Mouse (Mus musculus): ENCODE measurements around the gene Zbtb25. TPM values are rescaled to one million over a fixed set of nuclear protein-coding genes. Genes with fewer than 3 reads are reported as not detected.

Zbtb25 gene
- total RNA-seq, 2 experiments from 2014 or later = 13.6 to 19.7 TPM

DNA sequence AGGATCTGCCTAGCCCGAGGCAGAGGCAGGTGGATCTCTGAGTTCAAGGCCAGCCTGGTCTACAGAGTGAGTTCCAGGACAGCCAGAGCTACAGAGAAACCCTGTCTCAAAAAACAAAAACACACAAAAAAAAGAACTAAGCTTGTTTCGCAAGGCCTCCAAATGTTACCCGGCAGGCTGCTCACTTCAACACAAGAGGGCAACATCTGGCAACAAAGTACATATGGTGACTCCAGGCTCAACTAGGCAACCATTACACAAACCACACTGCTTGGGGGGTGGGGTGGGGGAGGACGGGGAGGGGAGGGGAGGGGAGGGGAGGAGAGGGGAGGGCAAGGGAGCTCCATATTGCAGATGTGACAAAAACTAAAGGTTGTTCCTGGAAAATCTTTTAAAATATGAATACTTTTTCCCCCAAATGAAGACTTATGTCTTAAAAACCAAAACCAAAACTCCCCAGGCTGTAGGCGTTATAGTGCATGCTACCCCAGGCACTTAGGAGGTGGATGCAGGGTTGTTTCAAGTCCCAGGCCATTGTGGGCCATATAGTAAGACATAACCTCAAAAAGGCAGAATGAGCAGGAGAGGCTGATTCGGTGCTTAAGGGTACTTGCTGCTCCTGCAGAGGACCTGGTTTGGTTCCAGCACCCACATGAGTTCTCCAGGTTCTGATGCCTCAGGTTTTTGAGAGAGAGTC lies 23.5 kb downstream of the Zbtb25 start:
- DNase-seq (ENCODE audit: low spot score in 2 of 2) = no peak

GRCm38 (mm10) chr12:76341080-76341479 lies 28.3 kb downstream of the Zbtb25 start:
- DNase-seq (ENCODE audit: low spot score in 2 of 2) = peak in 1 of 2 experiments; percentile 45

- DNase-seq (ENCODE audit: low spot score in 2 of 2) = no peak
Measured at GRCm38 (mm10) chr12:76336111-76336965, 33.1 kb downstream of the Zbtb25 start.

- DNase-seq (ENCODE audit: low spot score in 2 of 2) = no peak
Measured at GRCm38 (mm10) chr12:76335641-76336040, 33.8 kb downstream of the Zbtb25 start.

DNA sequence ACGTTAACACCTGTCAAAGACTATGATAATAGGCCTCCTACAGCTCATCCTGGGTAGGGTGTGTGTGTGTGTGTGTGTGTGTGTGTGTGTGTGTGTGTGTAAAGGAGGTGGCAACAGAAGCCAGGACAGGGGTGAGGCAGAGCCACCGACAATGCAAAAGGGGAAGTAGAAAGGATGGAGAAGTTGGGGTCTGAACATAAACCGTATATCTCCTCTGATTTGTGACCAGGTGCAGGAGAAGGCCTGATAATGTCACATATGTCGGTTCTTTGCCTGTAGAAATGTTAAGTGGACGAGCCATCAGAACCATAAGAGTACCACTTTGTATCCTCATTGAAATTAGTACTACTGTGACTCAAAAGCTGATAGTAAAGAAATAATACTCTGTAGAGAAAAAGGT lies 35.7 kb downstream of the Zbtb25 start:
- no peak for DNase-seq (ENCODE audit: low spot score in 2 of 2)

GRCm38 (mm10) chr12:76328567-76329354 lies 40.6 kb downstream of the Zbtb25 start:
- no peak for DNase-seq (ENCODE audit: low spot score in 2 of 2)

GRCm38 (mm10) chr12:76326437-76327220 lies 42.8 kb downstream of the Zbtb25 start:
- no peak for DNase-seq (ENCODE audit: low spot score in 2 of 2)

DNA sequence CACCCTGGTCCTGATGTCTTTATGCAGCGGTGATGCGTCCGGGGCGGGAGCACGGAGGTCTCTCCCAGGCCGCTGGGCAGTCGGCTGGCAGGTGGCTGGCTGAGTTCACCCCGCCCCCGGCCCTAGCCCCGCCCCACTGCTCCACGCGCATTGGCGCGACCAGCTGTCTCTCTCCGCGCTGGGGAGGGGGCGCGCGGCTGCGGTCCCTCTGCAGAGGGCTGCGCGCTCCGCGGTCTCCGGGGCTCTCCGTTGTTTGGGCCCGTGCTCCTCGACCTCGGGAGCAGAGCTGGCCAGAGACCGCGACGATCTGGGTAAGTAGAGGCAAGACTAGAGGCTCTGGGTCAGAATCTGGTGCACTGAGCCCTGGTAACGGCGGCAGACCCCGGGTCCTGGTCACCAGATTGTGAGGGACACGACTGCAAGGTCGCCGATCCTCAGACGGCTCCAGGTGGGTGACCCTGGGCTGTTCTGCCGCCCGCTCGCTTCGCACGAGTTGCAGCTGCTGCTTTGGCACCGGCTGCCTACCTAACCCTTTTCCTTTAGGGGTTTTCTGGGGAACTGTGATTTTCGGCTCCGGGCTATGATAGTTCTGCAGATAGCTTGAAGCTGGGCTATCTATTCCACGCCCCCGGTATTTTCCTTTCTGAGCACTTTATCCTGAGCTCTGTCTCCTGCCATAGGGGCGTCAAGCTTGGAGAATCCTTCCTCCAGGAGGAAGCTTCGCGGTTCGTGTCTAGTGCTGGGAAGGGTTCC lies 44.5 kb downstream of the Zbtb25 start, which contains the start of gene Akap5:
Akap5 (plus strand) TSS at position 213 of the 753 bp plus-strand sequence.
- peak; percentile 29 to 48 for DNase-seq (ENCODE audit: low spot score in 2 of 2)

DNA sequence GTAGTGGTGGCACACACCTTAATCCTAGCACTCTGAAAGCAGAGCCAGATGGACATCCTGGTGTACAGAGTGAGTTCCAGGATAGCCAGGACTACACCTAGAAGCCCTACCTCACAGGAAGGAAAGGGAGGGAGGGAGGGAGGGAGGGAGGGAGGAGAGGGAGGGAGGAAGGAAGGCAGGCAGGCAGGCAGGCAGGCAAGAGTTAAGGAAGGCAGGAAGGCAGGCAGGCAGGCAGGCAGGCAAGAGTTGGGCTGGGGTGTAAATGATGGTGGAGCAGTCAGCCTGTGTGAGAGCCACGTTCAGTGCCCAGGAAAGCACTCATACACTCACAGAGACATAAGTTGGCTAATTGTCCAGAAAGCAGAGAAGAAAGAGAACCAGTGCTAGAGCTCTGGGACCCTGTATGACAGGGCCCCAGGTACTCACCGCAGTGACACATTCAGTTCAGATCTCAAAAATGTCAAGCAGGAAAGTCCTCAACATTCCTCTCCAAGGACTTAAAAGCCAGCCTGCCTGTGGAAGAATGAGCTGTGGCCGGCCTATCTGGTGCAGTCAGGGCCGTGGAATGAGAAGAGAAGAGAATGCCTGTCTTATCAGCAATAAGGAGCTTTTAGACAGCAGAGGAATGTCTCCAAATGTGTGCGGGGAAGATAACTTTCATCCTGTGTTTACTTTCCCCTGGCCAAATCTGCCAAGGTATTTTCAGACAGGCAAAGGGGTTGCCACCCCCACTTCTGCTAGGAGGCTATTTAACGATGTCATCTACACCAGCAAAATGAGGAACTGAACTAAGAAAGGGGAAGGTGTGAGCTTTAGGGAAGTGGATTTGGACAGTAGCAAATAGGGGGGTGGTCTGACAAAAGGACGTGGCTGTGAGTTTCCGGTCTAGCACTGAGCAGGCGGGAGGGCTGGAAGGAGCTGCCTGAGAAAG lies 50.9 kb downstream of the Zbtb25 start:
- DNase-seq (ENCODE audit: low spot score in 2 of 2) = no peak

GRCm38 (mm10) chr12:76311951-76312350 lies 57.5 kb downstream of the Zbtb25 start:
- no peak for DNase-seq (ENCODE audit: low spot score in 2 of 2)

GRCm38 (mm10) chr12:76311227-76311626 lies 58.2 kb downstream of the Zbtb25 start:
- DNase-seq (ENCODE audit: low spot score in 2 of 2) = no peak

GRCm38 (mm10) chr12:76310633-76311032 lies 58.8 kb downstream of the Zbtb25 start:
- DNase-seq (ENCODE audit: low spot score in 2 of 2) = no peak

- no peak for DNase-seq (ENCODE audit: low spot score in 2 of 2)
Measured at GRCm38 (mm10) chr12:76310007-76310406, 59.4 kb downstream of the Zbtb25 start.

DNA sequence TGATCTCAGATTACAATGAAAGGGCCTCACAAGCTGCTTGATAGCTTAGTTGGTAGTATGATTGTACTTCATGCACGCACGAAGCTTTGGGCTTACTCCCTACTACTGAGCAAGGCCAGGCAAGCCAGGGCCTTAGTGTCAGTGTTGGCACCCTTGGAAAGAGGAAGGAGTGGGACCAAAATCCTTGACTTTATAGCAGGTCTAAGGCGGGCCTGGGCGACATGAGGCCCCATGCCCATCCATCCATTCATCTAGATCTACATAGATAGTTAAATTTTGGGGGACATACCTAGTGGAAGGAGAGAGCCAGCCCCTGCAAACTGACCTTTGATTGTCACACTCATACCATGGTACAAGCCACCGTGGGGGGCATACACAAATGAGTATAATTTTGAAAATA lies 61.0 kb downstream of the Zbtb25 start:
- no peak for DNase-seq (ENCODE audit: low spot score in 2 of 2)

GRCm38 (mm10) chr12:76307964-76308363 lies 61.4 kb downstream of the Zbtb25 start:
- DNase-seq (ENCODE audit: low spot score in 2 of 2) = no peak

- DNase-seq (ENCODE audit: low spot score in 2 of 2) = no peak
Measured at GRCm38 (mm10) chr12:76306852-76307561, 62.4 kb downstream of the Zbtb25 start.

GRCm38 (mm10) chr12:76305107-76305506 lies 64.3 kb downstream of the Zbtb25 start:
- no peak for DNase-seq (ENCODE audit: low spot score in 2 of 2)

DNA sequence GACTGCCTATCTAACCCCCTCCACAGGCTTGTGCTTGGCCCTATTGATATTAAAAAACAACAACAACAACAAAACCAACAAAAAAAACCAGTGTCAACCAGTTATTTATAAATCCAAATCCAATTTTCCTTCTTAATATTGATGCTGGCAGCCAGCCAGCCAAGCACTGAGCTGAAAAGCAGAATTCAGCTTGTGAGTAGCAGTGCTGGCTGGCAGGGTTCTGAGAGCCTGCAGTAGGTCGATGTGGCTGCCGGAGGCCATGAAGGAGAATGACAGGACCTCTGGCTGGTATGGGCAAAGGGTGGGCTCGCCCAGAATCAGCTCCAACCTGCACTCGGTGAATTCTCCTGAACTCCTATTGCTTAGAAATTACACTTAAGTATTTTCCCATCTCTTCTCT lies 65.2 kb downstream of the Zbtb25 start:
- DNase-seq (ENCODE audit: low spot score in 2 of 2) = no peak

All from gastrocnemius, postnatal 4 days (tissue).